Mouse (Mus musculus) brain, adult 2 months (tissue): ENCODE measurements at regions not wholly inside any gene's neighbourhood (a gene's known extent, or its start where the extent isn't known, plus 50 kb on each side); places are given as distances from the start of the nearest gene placed in this dataset.

Experiments
- DNase-seq: peaks from one replicate; pipeline ENCODE4 v3.0.0; 2011; ENCODE audit warnings: low read depth, low spot score

DNA sequence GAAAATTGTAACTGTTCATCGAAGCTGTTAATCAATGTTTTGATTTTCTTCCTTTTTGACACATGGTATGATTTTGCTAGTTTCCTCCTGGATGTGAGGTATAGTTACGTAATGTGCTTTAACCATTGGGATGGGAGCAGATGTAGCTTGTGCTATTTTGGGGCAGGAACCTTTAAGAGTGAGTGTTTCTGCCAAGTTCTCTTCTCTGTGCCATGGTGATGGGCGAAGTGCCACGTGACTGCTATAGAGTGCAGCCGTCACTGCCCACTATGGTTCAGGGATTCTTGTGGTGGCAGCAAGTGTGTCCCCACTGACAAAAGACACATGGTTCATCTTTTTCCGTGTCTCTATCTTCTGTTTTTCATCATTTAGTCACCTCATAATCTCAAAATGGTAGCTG is 4882.6 kb downstream of the 9330182O14Rik start:
- peak; percentile 84 for DNase-seq

DNA sequence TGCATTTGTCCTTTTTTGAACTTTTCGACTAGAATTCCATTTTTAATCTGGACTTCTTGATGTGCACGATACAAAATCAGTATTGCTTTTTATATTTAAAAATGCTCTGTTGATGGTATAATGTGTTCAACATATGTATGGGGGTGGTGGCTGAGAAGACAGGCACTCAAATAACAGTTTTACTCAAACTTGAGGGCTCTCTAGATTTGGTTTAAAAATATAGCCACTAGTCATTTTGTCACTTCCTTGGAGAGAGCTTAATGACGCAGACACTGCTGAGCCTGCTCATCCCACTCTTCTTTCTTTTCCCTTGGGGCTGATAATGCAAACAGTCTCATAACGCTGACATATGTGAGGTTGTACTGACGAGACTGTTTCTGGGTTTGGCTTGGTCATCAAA is 4883.9 kb downstream of the 9330182O14Rik start:
- DNase-seq: peak; percentile 82

DNA sequence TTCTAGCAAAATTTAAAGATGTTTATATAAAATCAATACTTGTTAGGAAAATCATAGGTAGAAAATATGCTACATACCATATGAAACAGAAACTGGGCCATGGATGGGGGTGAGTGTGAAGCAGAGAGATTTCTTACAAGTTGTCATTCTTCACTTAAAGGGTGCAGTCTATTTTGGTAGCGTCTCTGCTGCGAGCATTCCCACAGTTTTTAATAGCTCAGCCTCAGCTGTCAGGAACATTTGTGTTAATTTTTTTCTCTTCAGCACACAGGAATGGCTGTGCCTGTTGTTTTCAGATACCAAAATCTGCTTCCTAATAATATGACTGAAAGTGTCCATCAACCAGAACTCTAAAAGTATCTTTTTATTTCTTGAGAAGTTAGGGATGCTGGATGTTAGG is 4887.6 kb downstream of the 9330182O14Rik start:
- DNase-seq: peak; percentile 88
